Mouse (Mus musculus) mouse embryonic stem cell (cell line): ENCODE measurements around the gene Gfod1.

Experiments used
- in situ Hi-C, 2 experiments: fragments of 300-500 bp; cut with MboI; formaldehyde crosslinking; loops; 1 replicate in 1 of 2; 3 replicates in 1 of 2; pipeline ENCODE4 v1.14.3; 2019 to 2020; ENCODE audit warnings: low sequenced_read_pairs in 2 of 2, low pct_unique_long_range_greater_than_20kb in 1 of 2, mixed read lengths in 1 of 2; ENCODE audit not compliant: unreplicated experiment in 1 of 2

Gfod1 gene

DNA sequence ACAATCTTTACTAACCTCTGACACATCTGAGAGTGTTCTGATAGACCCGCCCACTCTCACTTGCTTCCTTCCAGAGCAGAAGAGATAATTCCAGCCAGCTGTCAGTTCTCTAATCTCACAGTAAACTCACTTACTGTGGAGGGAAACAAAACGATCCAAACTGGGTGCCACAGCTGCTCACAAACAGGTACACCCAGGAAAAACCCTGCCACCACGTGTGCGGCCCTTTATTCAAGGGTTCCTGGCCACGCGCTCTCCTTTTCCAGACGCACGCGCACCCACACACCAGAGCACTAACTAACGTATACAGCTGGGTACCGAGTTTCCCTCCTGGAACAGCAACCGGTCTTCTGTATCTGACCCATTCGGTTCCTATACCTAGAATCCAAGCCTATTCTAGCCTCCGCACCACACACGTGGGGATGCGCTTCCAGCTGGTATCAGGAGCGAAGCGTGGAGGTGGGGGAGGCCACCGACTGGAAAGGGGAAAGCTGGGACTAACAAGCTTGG is 1.3 kb downstream of the Gfod1 start:
- in situ Hi-C loops = no loop called here

DNA sequence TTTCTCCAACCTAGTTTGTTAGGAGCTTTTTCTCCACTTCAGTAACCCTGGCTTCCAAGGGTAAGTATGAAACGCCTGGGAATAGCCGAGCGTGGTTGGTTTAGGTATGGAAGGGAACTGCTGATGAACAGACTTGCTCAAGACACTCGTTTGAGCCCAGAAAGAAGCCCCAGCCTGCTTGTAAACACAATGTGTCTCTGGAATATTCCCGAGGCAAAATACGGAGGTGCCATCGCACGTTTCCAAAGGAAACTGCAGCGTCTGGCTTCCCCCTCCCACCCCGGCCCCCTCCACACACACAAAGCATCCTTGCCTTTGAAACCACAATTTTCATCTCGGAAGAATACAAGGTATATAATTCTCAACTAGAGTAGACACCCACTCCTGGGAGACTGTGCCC is 1.7 kb downstream of the Gfod1 start:
- in situ Hi-C loops = no loop called here

DNA sequence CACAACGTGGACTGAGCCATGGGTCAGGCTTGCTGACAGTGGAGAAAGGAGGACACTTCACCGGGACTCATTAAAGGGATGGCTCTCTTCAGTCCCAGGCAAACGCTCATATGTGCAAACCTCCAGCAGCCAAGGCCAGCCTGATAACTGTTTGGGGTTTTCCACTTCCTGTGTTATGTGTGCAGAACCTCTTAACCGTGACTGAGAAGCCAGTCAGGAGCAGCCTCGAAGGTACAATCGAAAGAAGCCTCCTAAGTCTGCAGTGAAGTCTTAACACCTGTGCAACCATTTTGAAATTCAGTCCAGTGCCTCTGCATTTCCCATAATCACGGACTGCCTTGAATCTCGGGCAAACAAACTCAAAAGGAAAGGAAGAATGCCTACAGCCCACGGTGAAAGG is 3.1 kb downstream of the Gfod1 start:
- in situ Hi-C loops = no loop called here

DNA sequence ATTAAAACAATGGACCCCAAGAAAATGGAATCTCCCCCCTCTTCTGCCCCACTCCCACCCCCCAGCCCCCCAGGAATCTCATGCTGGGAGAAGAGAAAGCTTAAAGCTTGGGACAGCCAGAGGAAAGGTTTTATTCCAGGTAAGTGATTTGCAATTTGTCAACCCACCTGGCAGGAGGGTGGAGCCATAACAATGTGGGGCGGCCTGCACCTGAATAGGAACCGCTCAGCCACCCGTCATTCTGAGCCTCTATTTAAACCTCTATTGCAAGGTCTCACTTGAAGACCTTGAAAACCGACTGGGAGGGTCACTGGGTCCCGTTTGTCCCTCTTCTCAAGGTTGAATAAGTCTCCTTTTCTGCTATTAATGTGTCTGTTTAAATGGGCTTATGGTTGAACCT is 3.6 kb downstream of the Gfod1 start:
- in situ Hi-C loops = no loop called here

DNA sequence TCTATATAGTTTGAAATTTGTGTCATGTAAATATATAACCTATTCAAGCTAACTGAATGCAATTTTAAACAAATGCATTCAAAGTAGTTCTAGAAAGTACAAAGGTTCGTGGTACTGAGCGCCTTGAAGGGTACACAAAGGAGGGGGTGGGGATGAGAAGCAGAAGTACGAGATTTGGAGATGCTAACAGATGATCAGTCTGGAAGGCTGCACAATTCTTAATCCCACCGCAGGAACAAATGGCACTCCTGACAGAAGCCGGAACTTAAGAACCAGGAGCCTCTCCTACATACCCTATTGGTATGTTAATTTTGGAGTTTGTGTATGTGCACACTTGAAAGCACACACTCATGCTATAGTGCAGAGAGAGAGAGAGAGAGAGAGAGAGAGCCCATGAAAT is 4.8 kb downstream of the Gfod1 start:
- in situ Hi-C loops = no loop called here

DNA sequence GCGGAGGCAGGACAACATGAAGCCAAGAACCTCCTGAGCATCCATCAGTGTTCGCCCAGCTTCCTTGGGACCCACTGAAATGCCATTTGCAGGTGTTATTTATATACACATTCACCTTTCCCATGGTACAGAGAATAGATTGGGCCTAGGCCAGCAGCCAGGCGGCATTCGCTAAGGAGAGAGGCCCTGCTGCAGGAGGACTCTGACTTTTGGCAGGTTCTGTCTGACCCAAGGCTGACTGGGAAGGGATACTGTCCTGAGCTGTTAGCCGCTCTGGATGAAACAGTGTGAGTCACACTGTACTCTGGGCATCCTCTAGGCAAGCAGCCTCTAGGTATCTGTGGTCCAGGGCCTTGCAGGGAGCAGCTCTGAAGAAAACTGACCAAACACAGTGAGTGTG is 6.4 kb downstream of the Gfod1 start:
- in situ Hi-C loops = no loop called here

DNA sequence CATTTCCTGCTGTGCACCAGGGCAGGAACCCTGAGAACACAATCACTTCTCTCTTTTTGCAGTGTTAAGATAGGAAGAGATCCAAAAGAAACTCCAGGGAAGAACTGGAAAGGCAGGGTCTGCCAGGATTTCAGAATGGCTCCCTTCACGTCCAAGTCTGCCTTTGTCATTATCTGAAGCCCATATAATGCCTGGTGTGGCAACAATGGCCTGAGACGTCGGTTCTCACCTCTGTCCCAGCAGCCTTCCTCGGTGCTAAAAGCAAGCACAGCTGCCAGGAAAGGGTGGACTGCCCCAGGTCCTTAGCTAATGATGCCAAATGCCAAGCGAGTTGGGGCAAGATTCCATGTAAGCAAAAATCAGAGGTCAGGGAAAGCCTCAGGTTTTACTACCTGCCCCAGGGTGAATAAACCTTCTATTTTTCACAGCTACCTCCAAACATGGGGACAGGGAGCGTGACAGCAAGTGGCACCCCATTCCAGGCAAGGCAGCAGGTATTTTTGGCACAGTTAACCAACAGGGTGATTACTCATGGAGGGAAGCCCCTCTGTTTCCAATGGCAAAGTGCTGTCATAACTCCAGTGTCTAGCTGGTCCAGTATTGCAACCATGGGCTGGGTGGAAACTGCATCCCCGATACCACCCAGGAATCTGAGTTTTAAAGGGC is 7.7 kb downstream of the Gfod1 start:
- in situ Hi-C loops = no loop called here

DNA sequence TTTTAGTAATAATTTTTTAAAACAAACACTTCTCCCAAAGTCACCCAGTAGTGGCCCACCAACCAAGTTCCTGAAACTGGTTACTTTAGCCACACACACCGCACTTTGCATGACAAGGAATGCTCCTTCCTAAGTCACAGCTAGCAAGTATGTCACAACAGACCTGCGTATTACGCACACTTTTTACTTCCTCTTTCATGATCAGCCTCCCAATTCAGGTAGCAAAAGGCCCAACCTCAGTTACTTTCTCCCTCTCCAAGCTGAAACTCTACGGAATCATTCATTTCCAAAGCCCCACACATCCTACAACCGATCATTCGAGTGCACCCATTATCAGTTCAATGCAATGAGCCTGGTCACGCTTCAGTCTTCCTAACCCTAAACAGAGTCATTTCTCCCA is 8.3 kb downstream of the Gfod1 start:
- in situ Hi-C loops = no loop called here

DNA sequence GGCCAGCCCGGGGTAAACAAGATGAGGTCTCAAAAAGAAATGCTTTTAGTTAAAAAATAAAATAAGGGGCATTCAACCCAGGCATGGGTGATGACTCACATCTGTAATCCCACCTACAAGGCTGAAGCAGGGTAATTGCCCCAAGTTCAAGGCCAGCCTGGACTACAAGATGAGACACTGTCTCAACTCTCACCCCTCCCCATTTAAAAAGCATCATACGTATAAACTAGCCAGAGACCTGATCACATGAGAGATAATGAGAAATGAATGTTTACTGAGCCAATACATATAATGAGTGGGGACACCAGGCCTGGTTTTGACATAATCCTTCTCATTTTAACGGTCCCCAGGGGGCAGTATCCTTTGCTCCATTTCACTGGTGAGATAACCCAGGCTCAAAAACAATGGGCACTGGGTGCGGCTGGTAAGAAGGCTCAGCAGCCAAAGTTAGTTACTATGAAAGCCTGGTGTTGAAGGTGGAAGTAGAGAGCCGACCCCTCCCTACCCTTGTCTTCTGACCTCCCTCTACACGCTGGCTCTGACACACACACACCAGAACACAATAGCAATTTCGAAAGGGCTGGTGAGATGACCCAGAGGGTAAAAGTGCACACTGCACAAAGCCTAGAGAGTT is 8.9 kb downstream of the Gfod1 start:
- in situ Hi-C loops = no loop called here

DNA sequence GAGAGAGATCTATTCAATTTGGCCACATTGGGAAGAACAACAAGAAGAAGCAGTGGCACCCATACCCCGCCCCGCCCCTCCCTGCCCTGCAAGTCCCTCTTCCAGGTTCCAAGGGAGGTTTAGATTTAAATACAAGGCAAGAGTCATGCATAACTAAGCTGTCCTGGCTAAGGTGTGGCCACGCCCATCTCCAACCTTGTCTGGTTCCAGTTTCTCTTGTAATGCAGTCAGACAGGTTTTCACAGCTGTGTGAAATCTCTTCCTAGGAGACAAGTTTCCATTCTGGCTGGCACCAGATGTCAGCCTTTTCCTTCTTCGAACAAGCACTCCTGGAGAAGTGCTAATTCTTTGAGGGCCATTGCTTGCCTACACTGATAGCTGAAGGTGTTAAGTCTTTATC is 11.1 kb downstream of the Gfod1 start:
- in situ Hi-C loops = no loop called here

DNA sequence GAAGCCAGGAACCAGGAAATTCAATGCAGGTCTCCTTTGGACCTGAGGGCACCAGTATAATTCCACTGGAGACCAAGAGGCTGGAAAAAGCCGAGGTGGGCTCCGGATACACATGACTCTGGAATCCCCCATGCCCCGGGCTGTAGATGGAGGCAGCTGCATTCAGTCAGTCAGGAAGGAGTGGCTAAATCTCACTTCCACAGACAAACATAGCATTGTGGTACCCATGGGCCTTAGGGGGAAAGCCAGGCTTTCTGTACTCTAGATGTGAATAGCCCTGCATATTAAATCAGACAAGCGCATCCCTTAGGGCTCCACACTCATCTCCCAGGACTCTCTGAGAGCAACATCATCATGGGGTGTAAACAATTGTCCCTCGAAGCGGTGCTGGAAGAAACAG is 14.9 kb downstream of the Gfod1 start:
- in situ Hi-C loops = no loop called here

DNA sequence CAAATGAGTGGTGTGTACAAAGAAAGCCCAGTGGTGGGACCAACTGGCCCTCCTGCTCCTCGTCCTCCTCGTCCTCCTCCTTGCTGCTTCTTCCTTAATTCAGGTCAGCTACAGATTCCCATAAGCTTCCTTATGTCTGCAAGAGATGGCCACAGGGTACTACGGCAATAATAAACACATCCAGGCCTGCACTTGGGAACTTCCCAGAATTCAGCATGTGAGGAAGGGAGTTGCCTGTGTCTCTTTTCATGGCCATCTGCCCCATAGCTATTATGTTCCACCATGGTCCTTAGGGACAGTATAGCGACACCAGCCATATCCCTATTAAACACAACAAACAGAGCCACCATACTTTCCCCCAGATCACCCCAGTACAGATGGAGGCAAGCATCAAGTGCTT is 15.5 kb downstream of the Gfod1 start:
- in situ Hi-C loops = no loop called here

DNA sequence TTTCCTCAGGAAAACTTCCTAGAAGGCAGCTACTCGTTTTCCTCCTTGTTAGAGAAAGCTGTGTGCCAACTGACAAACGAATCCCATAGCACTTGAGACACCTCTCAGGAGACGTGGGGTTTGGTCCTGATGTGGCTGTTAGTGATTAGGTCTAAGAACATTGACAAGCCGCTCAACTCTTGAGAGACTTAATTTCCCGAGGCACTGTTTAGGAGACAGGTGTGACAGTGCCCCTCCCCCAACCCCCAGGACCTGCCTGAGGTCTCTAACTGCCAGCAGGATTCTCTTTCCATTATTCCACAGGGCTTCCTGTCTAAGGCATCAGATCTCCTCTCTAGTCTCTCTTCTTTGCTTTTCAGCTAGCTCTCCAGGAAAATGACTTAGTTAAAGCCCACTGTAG is 15.9 kb downstream of the Gfod1 start:
- in situ Hi-C loops = no loop called here

DNA sequence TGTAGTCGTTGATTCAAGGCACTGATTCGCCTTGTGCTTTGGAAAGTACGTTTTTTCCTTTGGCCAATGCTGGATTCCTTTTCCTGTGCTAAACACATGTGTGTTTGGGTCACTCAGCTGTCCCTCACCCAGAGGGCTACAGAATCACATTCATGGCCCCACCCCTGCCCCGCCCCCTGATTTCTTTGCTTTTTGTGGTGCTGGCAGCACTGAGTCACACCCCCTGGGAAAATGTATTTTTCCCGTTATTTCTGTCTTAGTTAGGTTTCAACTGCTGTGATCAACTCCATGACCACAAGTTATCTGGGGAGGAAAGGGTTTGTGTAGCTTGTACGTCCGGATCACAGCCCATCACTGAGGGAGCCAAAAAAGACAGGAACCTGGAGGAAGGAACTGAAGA is 17.1 kb downstream of the Gfod1 start:
- in situ Hi-C loops = no loop called here

DNA sequence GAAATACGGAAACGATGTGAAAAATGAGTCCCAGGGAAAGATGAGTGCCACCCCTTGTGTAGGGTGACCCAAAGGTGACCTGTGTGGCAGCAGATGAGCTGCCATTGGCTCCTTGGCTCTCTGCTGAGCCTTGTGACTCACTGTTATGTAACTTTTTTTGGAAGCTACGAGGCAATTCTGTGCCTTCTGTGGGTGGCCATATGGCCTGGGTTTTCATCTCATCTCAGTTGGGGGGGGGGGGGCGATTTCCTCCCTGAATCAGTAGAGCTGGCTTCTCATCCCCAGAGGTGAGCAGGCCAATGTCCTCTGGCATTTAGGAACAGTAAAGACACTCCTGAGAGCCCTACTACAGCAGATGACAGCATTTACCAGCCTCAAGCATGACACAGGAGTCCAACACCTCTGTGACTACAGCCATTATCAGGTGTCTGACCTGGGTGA is 19.2 kb downstream of the Gfod1 start:
- in situ Hi-C loops = no loop called here

DNA sequence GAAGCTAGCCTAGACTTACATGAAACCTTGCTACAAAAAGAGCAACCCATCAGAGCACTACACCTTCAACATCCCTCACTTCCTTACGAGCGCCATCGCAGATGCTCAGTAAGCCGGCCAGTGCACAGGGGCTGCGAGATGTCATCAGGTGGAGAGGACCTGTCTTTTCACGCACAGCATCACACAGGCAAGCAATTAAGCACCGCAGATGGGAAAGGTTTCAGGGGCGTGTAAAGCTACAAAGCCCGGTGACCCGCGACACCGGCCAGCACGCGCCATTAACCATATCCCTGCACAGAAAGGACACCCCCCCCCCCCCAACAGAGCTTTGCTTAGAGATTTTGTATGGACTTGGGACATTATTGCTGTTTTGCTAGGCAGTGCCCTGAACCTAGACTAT is 30.1 kb downstream of the Gfod1 start:
- in situ Hi-C loops = no loop called here

DNA sequence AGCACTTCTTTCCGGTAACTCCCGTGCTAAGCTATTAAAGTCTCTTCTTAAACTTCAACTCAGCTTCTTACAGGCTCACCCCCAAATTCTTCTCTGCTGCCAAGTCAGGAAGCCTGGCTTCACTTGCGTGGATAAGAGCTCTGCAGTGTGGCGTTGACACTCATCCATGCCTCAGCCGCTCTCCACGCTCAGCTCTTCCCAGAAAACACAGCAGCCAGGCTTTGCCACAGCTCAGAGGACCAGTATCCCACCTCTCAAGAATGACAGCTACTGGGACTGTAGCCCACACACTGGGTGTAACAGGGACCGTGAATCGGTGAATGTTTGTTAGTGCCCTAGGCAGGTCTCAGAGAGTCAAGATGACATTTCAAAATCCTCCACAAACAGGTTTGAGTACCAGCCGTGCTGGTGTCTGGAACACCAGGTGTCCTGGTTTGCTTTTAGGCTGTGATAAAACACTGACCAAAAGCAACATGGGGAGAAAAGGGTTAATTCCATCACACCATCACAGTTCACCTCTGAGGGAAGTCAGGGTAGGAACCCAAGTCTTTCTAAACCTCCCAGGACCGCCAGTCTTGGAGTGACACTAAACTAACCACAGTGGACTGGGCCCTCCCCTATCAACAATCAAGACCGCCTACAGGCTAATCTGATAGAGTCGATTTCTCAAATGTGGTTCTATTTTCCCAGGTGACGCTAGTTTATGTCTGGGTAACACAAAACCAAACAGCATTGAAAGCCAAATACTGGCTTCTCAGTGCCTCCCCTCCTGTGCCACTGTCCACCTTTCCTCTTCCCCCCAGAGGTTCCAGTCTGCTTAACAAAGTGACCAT is 31.5 kb downstream of the Gfod1 start:
- in situ Hi-C loops = no loop called here

DNA sequence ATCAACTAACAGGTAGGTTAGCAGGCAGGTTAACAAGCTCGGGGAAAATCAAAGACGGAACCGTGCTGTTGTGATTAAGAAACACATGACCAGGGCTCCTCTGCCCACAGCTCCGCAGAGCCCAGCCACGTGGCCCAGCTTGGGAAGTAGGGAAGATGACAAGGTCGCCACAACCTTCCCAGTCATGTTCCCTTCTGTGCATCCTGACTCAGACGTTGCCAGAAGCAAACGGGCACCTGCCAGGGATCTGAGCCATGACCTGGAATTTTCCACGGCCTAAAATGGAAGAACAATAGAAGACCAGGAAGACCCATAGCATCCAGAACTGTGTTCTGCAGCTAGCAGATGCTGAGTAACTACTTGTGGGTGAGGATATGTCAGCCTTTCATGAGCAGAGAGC is 32.5 kb downstream of the Gfod1 start:
- in situ Hi-C loops = no loop called here

DNA sequence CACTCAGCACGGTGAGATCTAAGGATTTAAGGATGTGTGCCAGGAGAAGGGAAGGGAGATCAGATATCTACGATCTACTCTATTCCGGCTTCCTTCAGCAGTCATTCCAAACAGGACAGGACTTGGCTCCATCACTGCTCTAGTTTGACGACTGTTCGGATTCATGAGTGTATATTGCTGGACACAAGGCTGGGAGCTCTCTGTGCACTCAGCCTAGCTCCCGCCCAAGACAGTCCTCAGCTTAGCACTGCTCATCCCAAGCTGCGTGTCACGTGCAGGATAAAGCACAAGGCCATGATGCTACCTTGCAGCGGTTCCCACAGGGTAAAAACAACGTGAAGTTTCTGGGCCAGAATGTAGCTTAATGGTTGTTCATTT is 33.8 kb downstream of the Gfod1 start:
- in situ Hi-C loops = no loop called here
